Mouse (Mus musculus) ES-E14 (cell line): ENCODE measurements at regions not wholly inside any gene's neighbourhood (a gene's known extent, or its start where the extent isn't known, plus 50 kb on each side); places are given as distances from the start of the nearest gene placed in this dataset.

Source experiments
- CHD2 ChIP-seq: IDR thresholded peaks from 2 replicates; pipeline ENCODE4 v1.6.1; 2014; ENCODE audit warnings: mild to moderate bottlenecking, low read depth, low read length, inconsistent platforms
- HCFC1 ChIP-seq: IDR thresholded peaks from 2 replicates; pipeline ENCODE4 v1.6.1; 2012; ENCODE audit warnings: low read length, inconsistent platforms, borderline replicate concordance; ENCODE audit not compliant: insufficient read depth
- ZNF384 ChIP-seq: IDR thresholded peaks from 2 replicates; pipeline ENCODE4 v1.6.1; 2012; ENCODE audit warnings: low read depth, low read length, inconsistent platforms

GRCm38 (mm10) chr9:113413851-113414250 is 294.2 kb downstream of the Pdcd6ip start:
- TF ChIP-seq ZNF384 = no peak
- TF ChIP-seq HCFC1 = no peak
- no peak for TF ChIP-seq CHD2
